Mouse (Mus musculus): Measurements from ENCODE around the gene Arhgef17. TPM values are rescaled to one million over a fixed set of nuclear protein-coding genes. Genes with fewer than 3 reads are reported as not detected.
"Not testable (repeated sequence)": the region's sequence is repeated elsewhere in the genome, so short reads cannot be mapped to it uniquely, and the experiment has no call there.

Arhgef17 gene
- polyA plus RNA-seq, 1 experiment from 2014 or later: 14.6 TPM

DNA sequence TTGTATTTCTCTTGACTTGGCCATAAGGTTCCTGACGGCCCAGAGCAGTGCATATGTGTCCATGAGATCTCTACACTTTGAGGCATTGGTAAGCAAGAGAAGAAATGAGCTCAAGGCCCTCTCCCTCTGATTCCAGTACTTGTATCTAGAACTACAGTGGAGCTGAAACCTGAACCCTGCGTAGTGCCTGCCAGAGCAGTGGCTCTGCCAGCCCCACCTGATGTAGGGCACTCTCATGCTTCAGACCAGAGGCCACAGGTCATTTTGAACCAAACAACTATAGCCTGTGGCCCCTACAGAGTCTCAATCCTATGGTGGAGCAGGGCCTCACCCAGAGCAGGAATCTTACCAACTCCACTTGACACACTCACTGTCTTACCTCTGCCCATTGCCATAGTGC lies 82.4 kb downstream of the Arhgef17 start:
- no peak overlapping the region for H3K4me2 ChIP-seq
- 95% methylated on average over 2 of the region's 2 CpGs for WGBS
- no peaks in the 10 kb centered on the region for H3K27me3 ChIP-seq
- ATAC-seq (ENCODE audit: low FRiP score, low read depth): no peak
- no peak overlapping the region for H3K9ac ChIP-seq
- H3K36me3 ChIP-seq: no peaks in the 10 kb centered on the region
- no peaks in the 10 kb centered on the region for H3K9me3 ChIP-seq
- peaks cover 19% of the 10 kb centered on the region for H3K4me1 ChIP-seq (replicated peaks)
- no peak overlapping the region for H3K27ac ChIP-seq (replicated peaks)
- no peak overlapping the region for H3K4me3 ChIP-seq

DNA sequence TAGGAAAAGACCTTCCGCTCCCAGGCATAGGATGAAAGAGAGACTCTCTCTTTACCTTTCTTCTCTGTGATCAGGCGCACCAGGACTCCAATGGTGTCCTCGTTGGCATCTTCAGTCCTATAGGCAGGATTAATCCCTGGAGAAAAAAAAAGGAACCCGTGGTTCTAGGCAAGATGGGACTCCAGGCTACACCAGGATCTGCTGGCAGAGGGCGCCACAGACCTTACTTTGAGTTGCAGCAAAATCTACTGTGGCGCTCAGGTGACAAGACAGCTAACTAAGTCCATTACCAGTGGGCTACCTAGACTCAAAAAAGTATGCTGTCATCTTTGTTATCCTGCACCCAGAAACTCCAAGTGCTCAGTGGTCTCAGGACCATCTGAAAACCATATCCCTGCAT lies 83.2 kb downstream of the Arhgef17 start:
- Histone ChIP-seq H3K27ac (replicated peaks) (no peak overlapping the region), H3K4me2 (no peak overlapping the region), H3K4me3 (no peak overlapping the region), H3K36me3 (no peaks in the 10 kb centered on the region), H3K4me1 (replicated peaks) (peaks cover 19% of the 10 kb centered on the region), H3K9ac (no peak overlapping the region), H3K27me3 (no peaks in the 10 kb centered on the region), H3K9me3 (no peaks in the 10 kb centered on the region)
- 32% methylated on average over 6 of the region's 6 CpGs for WGBS
- no peak for ATAC-seq (ENCODE audit: low FRiP score, low read depth)

DNA sequence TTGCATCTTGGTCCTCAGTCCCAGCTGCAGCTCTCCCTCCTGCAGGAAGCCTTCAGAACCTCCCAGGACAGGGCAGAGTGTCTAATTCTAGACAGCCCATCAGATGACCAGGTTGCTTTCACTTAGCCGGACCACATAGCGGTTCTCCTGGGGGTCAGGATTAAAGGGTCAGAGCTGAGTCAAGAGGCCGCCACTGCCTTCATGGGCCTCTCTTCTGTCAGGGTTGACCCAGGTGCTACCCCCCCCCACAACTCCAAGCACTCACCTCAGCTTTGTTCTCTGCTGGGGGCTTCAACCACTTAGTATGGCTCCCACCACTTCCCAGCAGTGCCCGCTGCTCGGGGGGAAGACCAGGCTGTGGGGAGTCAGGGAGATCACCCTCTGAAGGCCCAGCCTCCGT lies 84.8 kb downstream of the Arhgef17 start:
- peaks cover 16% of the 10 kb centered on the region for H3K4me1 ChIP-seq (replicated peaks)
- no peak overlapping the region for H3K4me2 ChIP-seq
- no peaks in the 10 kb centered on the region for H3K27me3 ChIP-seq
- no peaks in the 10 kb centered on the region for H3K9me3 ChIP-seq
- 0 out of 2 replicates have a peak, but pooled peaks cover 3% of the 10 kb centered on the region for H3K36me3 ChIP-seq
- H3K9ac ChIP-seq: no peak overlapping the region
- ATAC-seq (ENCODE audit: low FRiP score, low read depth): no peak
- H3K27ac ChIP-seq (replicated peaks): no peak overlapping the region
- H3K4me3 ChIP-seq: no peak overlapping the region
- 92% methylated on average over 6 of the region's 6 CpGs for WGBS

DNA sequence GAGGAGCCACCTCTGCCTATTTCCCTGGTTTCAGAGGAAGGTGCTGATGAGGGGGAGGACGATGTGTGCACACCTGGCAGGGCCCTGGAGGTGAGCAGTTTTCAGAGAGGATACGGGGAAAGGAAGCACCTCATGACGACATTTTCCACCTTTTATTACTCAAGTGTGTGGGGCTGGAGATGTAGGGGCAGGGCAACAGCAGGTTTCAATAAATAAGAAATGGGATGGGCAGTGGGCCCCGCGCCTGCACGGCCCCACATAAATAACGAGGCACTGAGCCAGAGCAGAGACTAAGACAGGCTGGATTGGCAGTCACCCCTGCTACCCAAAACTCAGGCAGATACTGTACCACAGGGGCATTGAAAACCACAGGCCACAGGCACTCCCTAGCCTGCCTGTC lies 85.9 kb downstream of the Arhgef17 start:
- not testable (repeated sequence) for H3K9ac ChIP-seq; H3K27me3 ChIP-seq; H3K9me3 ChIP-seq; H3K4me3 ChIP-seq; H3K4me2 ChIP-seq; H3K4me1 ChIP-seq (replicated peaks); H3K27ac ChIP-seq (replicated peaks); ATAC-seq (ENCODE audit: low FRiP score, low read depth); H3K36me3 ChIP-seq
- 80% methylated on average over 7 of the region's 7 CpGs for WGBS

DNA sequence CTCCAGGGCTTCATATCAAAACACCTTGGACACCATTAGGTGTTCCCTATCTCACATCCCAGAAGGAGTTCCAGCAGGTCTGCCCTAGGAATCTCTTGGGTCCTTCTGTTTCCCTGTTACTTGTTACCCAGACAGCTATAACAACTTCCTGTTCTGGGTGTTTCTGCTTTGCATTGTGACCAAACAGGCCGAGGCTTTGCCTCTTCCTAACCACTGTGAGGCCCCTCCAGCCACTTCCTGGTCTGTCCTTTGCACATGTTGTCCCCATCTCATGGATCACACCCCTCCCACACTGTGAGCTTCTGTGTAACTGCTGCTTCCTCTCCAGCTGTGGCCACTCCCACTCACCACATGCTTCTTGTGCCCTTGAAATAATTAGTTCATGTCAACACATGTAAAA lies 86.5 kb downstream of the Arhgef17 start:
- no peak overlapping the region for H3K27ac ChIP-seq (replicated peaks)

DNA sequence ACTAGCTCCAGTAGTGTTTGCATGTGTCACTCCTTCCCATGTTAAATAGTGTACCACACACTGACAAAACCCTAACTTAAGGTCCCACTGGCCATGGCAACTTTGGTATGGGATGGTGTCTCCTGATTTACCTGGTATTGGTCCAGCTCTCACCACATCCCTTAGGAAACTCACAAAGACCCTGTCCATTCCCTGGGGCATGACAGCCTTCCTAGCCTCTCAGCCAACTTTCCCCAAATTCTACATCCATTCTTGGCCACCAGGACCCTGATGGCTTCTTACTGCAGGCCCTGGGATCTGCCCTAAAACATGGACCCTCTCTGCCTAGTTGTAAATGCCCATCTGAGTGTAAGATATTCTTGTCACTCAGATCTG lies 86.9 kb downstream of the Arhgef17 start:
- Histone ChIP-seq H3K27me3 (no peaks in the 10 kb centered on the region), H3K36me3 (0 out of 2 replicates have a peak, but pooled peaks cover 3% of the 10 kb centered on the region), H3K9ac (no peak overlapping the region), H3K9me3 (no peaks in the 10 kb centered on the region), H3K4me1 (replicated peaks) (0 out of 2 replicates have a peak, but pooled peaks cover 3% of the 10 kb centered on the region), H3K27ac (replicated peaks) (no peak overlapping the region), H3K4me2 (no peak overlapping the region), H3K4me3 (no peak overlapping the region)
- ATAC-seq (ENCODE audit: low FRiP score, low read depth): no peak

More for the DNA sequence above, 86.5 kb downstream of the Arhgef17 start:
- WGBS: 66% methylated on average over 1 of the region's 1 CpGs
- H3K9ac ChIP-seq: no peak overlapping the region
- no peaks in the 10 kb centered on the region for H3K9me3 ChIP-seq
- H3K4me2 ChIP-seq: no peak overlapping the region
- no peak for ATAC-seq (ENCODE audit: low FRiP score, low read depth)
- H3K4me1 ChIP-seq (replicated peaks): 0 out of 2 replicates have a peak, but pooled peaks cover 3% of the 10 kb centered on the region
- no peak overlapping the region for H3K4me3 ChIP-seq
- 0 out of 2 replicates have a peak, but pooled peaks cover 3% of the 10 kb centered on the region for H3K36me3 ChIP-seq
- no peaks in the 10 kb centered on the region for H3K27me3 ChIP-seq

DNA sequence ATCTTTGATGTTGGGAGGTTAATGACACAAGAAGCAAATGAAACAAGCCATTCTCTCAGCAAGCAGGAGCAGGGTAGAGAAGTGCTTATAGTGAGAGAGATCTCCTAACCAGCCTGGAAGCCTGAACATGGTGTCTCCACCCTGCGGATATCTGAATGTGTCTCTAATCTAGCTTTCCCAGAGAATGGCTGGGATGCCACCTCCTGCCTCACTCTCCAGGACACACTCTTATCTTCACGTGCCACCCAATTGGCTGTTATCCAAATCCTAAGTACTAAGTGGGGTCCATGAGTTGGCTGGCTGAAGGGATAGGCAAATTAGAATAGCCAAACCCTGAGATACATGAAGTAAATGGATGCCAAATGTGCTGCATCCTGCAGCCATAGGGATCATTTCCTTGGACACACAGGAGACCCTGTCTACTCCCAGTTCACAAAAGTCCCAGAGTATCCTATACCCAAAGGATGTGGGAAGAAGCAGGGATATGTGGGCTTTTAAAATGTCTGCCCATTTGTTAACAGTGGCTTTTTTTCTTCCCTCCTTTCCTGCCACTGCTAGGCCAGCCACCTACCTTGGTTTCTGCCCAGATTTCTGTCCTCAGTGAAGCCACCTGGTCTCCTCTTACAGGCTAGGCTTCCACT lies 87.4 kb downstream of the Arhgef17 start:
- 60% methylated on average over 2 of the region's 2 CpGs for WGBS
- Histone ChIP-seq H3K9ac (no peak overlapping the region), H3K4me3 (no peak overlapping the region), H3K4me2 (no peak overlapping the region), H3K27me3 (no peaks in the 10 kb centered on the region), H3K9me3 (no peaks in the 10 kb centered on the region), H3K27ac (replicated peaks) (no peak overlapping the region), H3K36me3 (peaks cover 3% of the 10 kb centered on the region; the same call in 1 of the 2 replicates), H3K4me1 (replicated peaks) (0 out of 2 replicates have a peak, but pooled peaks cover 3% of the 10 kb centered on the region)
- no peak for ATAC-seq (ENCODE audit: low FRiP score, low read depth)

DNA sequence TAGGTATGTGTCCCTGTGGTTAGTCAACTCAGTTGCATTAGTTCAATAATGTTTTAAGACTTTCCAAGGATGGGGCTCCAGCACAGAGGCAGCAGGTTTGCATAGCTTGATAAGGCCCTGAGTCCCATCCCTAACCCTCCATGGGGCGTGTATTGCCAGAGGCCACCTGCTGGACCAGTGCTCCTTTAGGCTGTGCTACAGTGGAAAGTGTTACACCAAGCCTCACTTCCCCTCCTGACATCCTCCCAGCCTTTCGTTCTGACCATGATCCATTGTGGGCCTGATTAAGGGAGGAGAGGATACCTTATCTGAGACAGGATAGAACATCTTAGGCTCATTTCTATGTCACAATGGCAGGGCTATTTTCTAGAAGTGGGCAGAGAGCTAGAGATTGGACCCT lies 88.0 kb downstream of the Arhgef17 start:
- Histone ChIP-seq H3K4me2 (no peak overlapping the region), H3K9ac (no peak overlapping the region), H3K4me3 (no peak overlapping the region), H3K36me3 (peaks cover 3% of the 10 kb centered on the region; the same call in 1 of the 2 replicates), H3K27ac (replicated peaks) (no peak overlapping the region), H3K27me3 (no peaks in the 10 kb centered on the region), H3K9me3 (no peaks in the 10 kb centered on the region), H3K4me1 (replicated peaks) (0 out of 2 replicates have a peak, but pooled peaks cover 3% of the 10 kb centered on the region)
- WGBS: 89% methylated on average over 2 of the region's 2 CpGs
- no peak for ATAC-seq (ENCODE audit: low FRiP score, low read depth)

DNA sequence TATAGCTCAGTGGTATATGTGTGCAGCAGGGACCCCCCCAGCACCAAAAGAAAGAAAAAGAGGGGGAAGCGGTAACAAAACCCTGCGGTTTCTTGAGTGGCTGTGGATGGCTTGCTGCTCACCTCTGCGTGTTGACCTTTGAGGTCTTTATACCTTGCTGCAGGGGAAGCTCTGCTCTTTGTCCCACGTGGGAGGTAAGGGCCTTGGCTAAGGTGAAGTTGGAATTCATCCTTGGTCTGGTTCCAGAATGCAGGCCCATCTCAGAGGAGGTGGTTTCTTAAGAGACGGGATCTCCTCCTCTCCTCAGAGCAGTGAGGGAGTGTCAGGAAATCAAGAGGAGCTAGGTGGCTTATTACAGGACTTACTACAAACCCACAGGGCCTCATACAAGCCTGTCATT lies 89.7 kb downstream of the Arhgef17 start:
- Histone ChIP-seq H3K4me3 (no peak overlapping the region), H3K36me3 (peaks cover 13% of the 10 kb centered on the region), H3K9ac (no peak overlapping the region), H3K9me3 (no peaks in the 10 kb centered on the region), H3K27me3 (no peaks in the 10 kb centered on the region), H3K4me2 (no peak overlapping the region), H3K4me1 (replicated peaks) (0 out of 2 replicates have a peak, but pooled peaks cover 3% of the 10 kb centered on the region), H3K27ac (replicated peaks) (no peak overlapping the region)
- 94% methylated on average over 5 of the region's 5 CpGs for WGBS
- no peak for ATAC-seq (ENCODE audit: low FRiP score, low read depth)

DNA sequence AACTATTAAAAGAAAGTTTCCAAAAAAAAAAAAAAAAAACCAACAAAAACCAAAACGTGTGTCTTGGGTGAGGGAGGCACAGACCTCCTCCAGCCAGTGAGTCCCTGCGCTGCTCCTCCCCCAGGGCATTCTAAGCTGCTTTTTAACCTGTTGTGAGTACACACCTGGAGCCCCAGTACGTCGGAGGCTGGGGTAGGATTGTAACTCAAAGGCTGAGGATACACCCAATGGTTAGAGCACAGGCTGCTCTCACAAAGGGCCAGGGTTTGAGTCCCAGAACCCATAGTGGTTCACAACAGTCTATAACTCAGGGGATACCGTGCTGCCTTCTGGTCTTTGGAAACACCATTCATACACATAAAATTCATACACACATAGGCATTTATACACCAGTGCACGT lies 90.3 kb downstream of the Arhgef17 start:
- H3K4me2 ChIP-seq: no peak overlapping the region
- WGBS: 94% methylated on average over 6 of the region's 6 CpGs
- H3K36me3 ChIP-seq: peaks cover 18% of the 10 kb centered on the region
- no peak overlapping the region for H3K4me3 ChIP-seq
- no peak for ATAC-seq (ENCODE audit: low FRiP score, low read depth)
- H3K27me3 ChIP-seq: no peaks in the 10 kb centered on the region
- no peaks in the 10 kb centered on the region for H3K9me3 ChIP-seq
- H3K4me1 ChIP-seq (replicated peaks): 0 out of 2 replicates have a peak, but pooled peaks cover 3% of the 10 kb centered on the region
- no peak overlapping the region for H3K27ac ChIP-seq (replicated peaks)
- H3K9ac ChIP-seq: no peak overlapping the region

DNA sequence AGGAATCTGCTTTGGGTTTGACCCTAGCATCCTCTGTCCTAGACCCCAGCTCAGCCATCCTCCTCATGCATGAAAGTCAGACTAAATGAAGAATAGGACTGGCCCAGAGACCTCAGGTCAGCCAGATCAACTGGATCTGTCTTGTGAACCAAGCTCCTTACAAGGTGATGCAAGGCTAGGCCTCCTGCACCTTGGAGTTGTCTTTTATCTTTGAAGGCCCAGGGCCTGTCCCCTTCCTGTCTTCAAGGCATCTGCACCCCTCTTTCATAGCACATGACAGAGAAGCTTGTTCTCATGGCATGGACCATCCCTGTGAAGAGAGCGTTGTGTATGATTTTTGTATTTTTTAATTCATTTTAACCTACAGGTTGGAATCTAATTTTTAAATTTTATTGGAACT lies 91.0 kb downstream of the Arhgef17 start:
- H3K4me3 ChIP-seq: no peak overlapping the region
- no peak overlapping the region for H3K4me2 ChIP-seq
- peaks cover 24% of the 10 kb centered on the region for H3K36me3 ChIP-seq
- 0 out of 2 replicates have a peak, but pooled peaks cover 3% of the 10 kb centered on the region for H3K4me1 ChIP-seq (replicated peaks)
- H3K9me3 ChIP-seq: no peaks in the 10 kb centered on the region
- no peak for ATAC-seq (ENCODE audit: low FRiP score, low read depth)
- 98% methylated on average over 1 of the region's 1 CpGs for WGBS
- no peaks in the 10 kb centered on the region for H3K27me3 ChIP-seq
- H3K27ac ChIP-seq (replicated peaks): no peak overlapping the region
- H3K9ac ChIP-seq: no peak overlapping the region

DNA sequence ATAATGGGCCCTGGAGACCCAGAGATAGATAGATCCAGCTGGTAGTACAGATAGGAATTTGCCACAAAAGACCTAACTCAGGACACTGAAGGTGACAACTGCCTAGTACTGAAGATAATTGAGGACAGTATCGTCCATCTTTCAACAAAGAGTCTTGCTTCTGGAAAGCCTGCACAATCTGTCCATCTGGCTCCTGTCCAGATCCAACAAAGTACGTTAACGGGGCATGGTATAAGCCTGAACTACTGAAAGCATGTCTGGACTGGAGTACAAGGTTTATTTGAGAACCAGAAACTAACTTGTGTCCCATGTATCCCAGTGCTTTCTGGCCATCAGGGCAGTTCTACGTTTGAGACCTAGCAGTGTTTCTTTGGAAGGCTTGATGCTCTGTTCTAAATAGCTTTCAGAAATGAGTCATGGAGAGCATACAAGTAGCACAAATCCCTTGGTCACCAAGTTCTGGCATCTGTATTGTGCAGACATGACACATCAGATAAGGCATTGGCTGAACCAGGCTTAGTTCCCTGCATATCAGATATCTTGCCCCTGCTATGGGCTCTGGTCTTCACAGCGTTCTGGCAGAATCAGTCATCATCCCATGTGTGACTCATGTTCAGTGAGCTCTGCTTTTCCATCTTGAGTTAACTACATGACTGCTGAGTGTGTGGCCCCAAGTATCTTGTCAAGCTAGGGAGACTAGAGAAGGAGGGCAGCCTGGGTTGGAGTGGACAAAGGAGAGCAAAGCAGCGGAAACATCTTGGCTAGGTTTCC lies 92.1 kb downstream of the Arhgef17 start:
- Histone ChIP-seq H3K9me3 (no peaks in the 10 kb centered on the region), H3K36me3 (peaks cover 32% of the 10 kb centered on the region), H3K4me2 (no peak overlapping the region), H3K9ac (no peak overlapping the region), H3K27ac (replicated peaks) (no peak overlapping the region), H3K4me3 (no peak overlapping the region), H3K27me3 (no peaks in the 10 kb centered on the region), H3K4me1 (replicated peaks) (no peaks in the 10 kb centered on the region)
- WGBS: 73% methylated on average over 6 of the region's 6 CpGs
- ATAC-seq (ENCODE audit: low FRiP score, low read depth): no peak
